Mouse (Mus musculus) testis, adult 2 months (tissue): ENCODE results near the gene Ankrd17.

Source experiments
- CTCF ChIP-seq: fragments of 200-500 bp; IDR thresholded peaks from 2 replicates; pipeline ENCODE4 v1.5.1; 2012; ENCODE audit warnings: low read depth, mild to moderate bottlenecking, inconsistent platforms, low read length, moderate library complexity; ENCODE audit not compliant: control insufficient read depth, insufficient read depth, insufficient replicate concordance
- POLR2A ChIP-seq: fragments of 200-500 bp; IDR thresholded peaks from 2 replicates; pipeline ENCODE4 v1.6.1; 2012; ENCODE audit warnings: low read depth, mild to moderate bottlenecking, inconsistent platforms, low read length, moderate library complexity; ENCODE audit not compliant: control insufficient read depth

GRCm38 (mm10) chr5:90222937-90223336, 143.4 kb downstream of the Ankrd17 start:
- TF ChIP-seq CTCF (no peak), POLR2A (no peak)
